In genomic region chr3:27054766-27055165, GRCm38 (mm10) we compare ENCODE assay signal across 22 mouse cellular contexts.
A peak's percentile ranks its signal among the peaks of the same experiment; 100 is the strongest.
DNase-seq lines count a peak whose midpoint lies in the region; ATAC-seq lines count a peak whose summit lies in the region.
"Had no signal": no experiment of that assay in that cellular context is flagged by ENCODE, and none has a peak within 500 bp of the region (broad histone marks: within the 10 kb centered on the region; RNA-seq: fewer than 3 reads in every experiment).

No protein-coding gene starts in this region.

- peak; percentile 55 to 58 for DNase-seq in cerebellum, postnatal 14 days
- DNase-seq in cerebellum, adult 9-11 months, result no peak
- DNase-seq in MEL-GATA-1-ER (ENCODE audit: extremely low read depth, low read depth), result peak; percentile 24
- peak; percentile 37 for DNase-seq in brain, adult 2 months (ENCODE audit: low read depth, low spot score)
- DNase-seq in embryo, embryonic 9.5 days (ENCODE audit: extremely low spot score), result no peak
- no peak for DNase-seq in neural tube, embryonic 10.5 days (ENCODE audit: extremely low spot score, low spot score)
- DNase-seq: gastrocnemius, postnatal 10 days; heart, postnatal 14 days; kidney, adult 8-10 months; kidney, postnatal 14 days; liver, postnatal 0 days; lung, postnatal 10 days; right cerebral cortex, postnatal 4 days; thymus, postnatal 25 days had no signal

- peaks cover 55% of the 10 kb centered on the region for H3K4me1 ChIP-seq in megakaryocyte, embryonic 14.5 days
- H3K4me1 ChIP-seq: embryonic facial prominence, embryonic 10.5 days; limb, embryonic 10.5 days had no signal

- H3K9me3 ChIP-seq in megakaryocyte, embryonic 14.5 days, result 0 out of 2 replicates have a peak, but pooled peaks cover 3% of the 10 kb centered on the region
- H3K9me3 ChIP-seq: limb, embryonic 10.5 days had no signal

- no peaks in the 10 kb centered on the region for H3K27me3 ChIP-seq in megakaryocyte, embryonic 14.5 days (replicated peaks)
- H3K27me3 ChIP-seq: hindbrain, embryonic 13.5 days had no signal

- no peak for ATAC-seq in megakaryocyte, adult 5-6 weeks (ENCODE audit: poor library complexity, severe bottlenecking)
- ATAC-seq: inflammation-experienced regulatory T-cells, adult 6 months; liver, postnatal 0 days; midbrain, embryonic 16.5 days had no signal

- H3K36me3 ChIP-seq in megakaryocyte, embryonic 14.5 days (replicated peaks; ENCODE audit: low read length), result peaks cover 18% of the 10 kb centered on the region
- H3K36me3 ChIP-seq: embryonic facial prominence, embryonic 10.5 days; hindbrain, embryonic 13.5 days; limb, embryonic 10.5 days had no signal

- H3K4me3 ChIP-seq in megakaryocyte, embryonic 14.5 days (replicated peaks), result peak overlapping the region; percentile 87
- H3K4me3 ChIP-seq: embryonic facial prominence, embryonic 10.5 days; hindbrain, embryonic 13.5 days; left cerebral cortex, adult 2 months; limb, embryonic 10.5 days had no signal

Comparison
In these comparisons a context has a peak if more than half of its experiments do, and no peak if none do; other contexts are left out.
1. DNase-seq: peak in cerebellum, postnatal 14 days (2 of 2), MEL-GATA-1-ER (single experiment) and brain, adult 2 months (single experiment); none in cerebellum, adult 9-11 months (single experiment), embryo, embryonic 9.5 days (single experiment) and neural tube, embryonic 10.5 days (single experiment).